Mouse (Mus musculus) left cerebral cortex, adult 8-10 months (tissue): ENCODE measurements around the gene Grik3. TPM values are rescaled to one million over a fixed set of nuclear protein-coding genes. Genes with fewer than 3 reads are reported as not detected.

Experiments
- DNase-seq, 2 experiments: peaks; one replicate each; pipeline ENCODE4 v3.0.0; 2022; ENCODE audit warnings: low spot score in 2 of 2
- microRNA-seq, 2 experiments: library from miRNA; unstranded; fragments of <30 nt; microRNA quantifications; one replicate each; pipeline ENCODE4 v1.2.0; 2022
- total RNA-seq, 4 experiments: library from RNA; stranded (reverse); gene quantifications; 2 replicates each; pipeline ENCODE4 v1.2.4; 2022

The Grik3 gene
- total RNA-seq, 4 experiments from 2014 or later: 48.8 to 58.3 (median 53.5) TPM

DNA sequence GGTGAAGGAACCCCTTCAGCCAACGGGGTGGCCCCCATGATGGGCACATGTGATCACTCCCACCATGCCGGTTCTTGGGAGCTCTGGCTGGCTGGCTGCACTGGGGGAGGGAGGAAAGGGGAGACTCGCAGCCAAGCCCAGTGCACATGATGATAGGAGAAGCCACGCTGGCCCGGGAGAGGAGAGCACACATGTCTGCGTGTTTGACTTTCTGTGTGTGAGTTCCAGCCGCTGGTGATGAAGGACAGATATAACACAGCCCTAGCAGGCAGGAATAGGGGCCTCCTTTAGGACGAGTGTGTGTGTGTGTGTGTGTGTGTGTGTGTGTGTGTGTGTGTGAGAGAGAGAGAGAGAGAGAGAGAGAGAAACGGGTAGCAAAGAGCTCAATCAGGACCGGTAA lies 219.2 kb downstream of the Grik3 start:
- no peak for DNase-seq

DNA sequence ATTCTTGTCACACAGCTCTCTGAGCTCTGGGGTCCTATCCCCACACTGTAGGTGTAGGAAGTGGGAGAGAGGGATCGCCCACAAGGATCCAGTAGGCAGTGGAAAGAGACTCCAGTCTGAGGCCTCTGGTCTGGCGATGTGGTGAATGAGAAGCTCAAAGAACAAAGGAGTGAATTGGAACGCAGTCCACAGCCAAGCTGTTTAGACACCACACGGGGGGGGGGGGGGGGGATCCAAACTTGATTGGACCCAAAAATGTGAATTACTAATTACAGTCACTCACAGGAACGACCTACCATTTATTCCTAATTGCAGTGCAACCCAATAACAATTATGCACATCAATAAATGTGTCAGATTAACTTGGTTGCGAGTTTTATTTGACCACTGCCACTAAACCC lies 227.4 kb downstream of the Grik3 start:
- no peak for DNase-seq

DNA sequence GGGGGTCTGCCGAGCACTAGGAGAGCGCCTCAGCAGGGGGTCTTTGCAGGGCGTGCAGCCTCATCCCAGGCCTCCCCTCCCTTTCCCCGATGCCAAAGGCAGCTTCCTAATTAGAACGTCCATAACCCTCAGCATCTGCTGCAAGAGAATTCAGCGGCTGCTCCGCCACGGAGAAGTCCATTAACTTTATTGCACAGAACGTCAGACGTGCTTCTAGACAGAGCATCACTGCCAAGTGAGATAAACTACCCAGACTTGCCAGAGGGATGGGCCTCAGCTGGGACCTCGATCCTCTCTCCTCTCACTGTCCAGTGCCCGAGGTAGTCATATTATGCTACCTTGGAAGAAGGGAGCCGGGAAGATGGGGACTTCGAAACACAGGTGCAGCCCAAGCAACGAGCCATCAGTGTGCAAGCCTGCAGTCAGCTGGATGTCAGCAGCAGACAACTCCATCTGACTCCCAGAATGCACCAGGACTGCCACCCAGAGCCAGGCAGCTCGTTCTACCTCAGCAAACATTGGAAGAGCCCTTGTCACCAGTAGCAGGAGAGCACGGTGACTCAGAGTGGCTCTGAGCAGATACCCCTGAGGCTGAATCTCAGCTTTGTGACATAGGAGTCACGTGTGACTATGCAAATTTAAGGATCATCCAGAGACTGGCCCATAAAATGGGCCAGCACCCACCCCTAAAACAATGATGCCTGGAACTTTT lies 228.1 kb downstream of the Grik3 start:
- DNase-seq: no peak

DNA sequence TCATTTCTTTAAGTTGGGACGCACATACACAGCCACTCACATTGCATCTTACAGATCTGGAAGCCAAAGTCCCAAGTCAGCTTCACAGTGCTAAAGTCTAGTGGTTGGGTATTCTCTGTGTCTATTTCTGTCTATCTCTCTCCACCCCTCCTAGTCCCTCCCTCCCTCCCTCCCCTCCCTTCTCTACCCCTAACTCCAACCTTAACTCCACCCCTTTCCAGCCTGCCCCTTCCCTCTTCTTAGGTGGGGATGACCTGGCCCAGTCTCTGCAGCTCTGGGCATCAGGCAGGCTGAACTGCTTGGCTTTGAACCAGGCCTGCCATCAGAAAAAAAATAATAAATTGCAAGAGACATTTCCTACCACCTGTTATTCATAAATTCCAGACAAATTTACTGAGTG lies 235.7 kb downstream of the Grik3 start:
- no peak for DNase-seq

DNA sequence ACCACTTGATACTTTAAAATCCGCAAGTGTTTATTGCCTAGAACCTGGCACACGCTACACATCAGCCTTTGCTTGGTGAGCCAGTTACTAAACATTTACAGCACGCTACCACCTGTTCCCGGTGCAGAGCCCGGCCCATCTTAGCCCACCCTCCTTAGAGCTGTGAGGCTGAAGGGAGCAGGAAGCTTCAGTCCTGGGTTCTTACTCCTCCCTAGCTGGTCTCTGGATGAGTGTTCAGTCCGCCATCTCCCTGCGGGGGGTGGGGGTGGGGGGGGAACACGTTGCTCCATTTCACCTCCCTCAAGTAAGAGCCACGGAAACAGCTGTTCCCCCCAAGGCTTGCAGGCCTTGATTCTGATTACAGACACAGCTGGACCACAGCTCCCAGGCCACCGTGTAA lies 236.5 kb downstream of the Grik3 start:
- no peak for DNase-seq

DNA sequence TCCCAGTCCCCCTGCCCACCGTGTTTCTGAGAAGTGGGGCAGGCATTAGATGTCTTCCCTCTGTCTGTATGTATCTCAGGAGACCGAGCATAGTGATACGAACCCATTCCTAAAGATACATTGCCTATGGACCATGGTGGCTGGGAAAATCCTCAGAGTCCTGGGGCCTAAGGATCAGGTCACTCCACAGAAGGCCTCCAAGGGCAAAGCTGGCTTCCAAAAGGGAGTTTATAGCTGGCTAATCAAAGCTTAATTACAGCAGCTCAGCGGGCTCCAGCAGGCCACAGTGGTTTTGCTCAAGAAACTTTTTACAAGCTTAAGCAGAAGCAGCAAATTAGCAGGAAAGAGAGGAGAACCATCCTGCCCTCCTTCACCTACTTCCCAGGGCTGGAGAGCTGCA lies 237.1 kb downstream of the Grik3 start:
- DNase-seq: no peak

DNA sequence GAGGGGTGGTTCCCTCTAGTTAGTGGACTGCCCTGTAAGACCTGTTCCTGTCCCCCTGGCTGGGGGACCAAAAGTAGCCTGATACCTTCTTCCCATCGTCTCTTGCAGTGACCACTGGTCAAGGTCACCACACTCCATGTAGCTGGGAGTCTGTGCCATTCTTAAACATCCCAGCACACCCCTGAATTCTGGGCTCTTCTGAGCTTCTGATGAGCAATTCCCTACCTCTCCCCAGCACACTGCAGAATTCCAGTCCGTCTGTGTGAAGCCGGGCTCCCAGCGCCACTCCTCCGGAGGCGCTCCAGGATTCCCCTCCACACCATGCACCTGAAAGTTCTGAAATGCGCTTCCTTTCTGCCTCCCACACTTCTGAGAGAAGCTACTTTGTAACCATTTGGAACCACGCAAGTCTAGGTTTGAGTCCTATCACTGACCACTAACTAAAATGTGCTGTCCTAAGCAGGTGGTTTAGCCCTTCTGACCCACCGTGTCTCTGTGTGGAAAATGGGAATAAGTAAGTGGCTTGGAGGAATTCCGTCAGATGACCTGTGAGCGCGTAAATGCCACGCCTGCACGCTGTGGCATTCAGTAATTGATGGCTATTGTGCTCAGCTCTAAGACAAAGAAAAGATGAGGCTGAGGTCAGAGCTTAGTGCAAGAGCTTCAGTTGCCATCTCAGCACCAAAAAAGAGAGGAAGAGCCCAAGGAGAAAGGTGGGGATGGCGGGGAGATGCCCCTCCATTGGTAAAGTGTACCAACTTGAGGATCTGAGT lies 237.8 kb downstream of the Grik3 start:
- DNase-seq: no peak

DNA sequence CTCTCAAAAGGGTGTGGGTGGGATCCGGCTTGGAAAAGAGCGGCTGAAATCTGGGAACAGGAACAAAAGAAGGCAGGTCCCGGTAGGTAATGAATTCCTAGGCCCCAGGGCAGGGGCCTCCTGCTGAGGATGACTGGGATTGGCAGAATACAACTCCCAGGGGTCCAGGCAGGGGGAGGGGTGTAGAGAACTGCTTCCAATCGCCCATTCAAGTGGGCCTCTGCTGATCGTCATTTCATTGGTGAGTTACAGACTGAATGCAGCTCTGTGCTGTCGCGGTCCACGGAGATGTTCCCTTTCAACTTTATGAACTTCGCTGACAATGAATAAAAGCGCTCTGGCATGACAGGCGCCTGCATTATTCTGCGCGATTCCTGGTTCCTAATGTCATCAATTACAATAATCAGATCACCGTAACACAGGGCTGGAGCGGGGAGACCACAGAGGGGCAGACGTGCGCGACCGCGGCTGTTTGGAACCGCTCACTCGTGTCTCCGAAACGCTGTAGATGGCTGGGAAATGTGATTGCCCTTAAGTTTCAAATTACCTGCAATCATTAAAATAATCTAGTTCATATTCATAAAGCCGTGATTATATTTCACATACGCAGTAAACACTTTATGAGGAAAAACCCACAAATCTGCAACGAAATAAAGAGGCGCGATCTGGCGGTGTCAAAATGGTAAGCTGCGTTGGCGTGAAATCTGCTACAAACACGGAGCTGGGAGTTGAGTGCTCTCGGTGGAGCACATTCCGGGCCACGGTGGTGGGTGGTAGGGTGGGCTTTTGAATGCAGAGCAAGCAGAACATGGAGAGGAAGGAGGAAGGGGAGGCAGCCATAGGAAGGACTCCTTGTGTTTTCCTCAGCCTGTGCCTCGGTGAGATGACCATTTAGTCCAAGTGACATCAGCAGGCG lies 239.1 kb downstream of the Grik3 start:
- DNase-seq: no peak

DNA sequence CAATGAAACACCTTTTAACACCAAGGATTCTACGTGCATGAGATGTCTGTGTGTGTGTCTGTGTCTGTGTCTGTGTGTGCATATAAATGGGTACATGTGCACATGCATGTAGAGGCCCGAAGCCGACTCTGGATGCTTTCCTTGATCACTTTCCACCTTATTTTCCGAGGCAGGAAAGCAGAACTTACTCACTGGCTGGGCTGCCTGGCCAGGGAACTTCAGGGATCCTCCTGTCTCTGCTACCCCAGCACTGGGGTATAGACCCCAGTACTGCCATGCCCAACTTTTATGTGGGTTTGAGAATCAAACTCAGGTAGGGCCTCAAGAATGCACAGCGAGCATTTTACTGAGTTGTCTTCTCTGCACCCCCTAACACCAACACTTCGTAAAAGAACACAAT lies 240.3 kb downstream of the Grik3 start:
- DNase-seq: no peak

DNA sequence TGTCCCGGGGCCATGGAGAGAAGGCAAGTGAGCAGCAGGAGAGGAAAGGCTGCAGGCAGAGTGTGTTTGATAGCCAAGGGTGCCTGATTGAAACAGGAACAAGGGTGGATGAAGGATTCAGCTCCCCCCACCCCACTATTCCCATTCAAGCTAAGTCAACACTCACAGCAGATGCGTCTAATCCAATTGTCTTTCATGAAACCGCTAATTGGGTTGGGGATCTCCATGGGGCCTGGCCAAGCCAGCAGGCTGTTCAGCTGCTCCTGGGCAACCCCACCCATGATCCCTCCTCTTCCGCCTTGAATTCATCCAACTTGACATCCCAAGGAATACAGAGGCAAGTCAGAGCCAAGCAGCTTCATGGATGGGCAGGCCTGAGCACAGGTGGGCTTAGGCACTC lies 246.3 kb downstream of the Grik3 start:
- DNase-seq: no peak

DNA sequence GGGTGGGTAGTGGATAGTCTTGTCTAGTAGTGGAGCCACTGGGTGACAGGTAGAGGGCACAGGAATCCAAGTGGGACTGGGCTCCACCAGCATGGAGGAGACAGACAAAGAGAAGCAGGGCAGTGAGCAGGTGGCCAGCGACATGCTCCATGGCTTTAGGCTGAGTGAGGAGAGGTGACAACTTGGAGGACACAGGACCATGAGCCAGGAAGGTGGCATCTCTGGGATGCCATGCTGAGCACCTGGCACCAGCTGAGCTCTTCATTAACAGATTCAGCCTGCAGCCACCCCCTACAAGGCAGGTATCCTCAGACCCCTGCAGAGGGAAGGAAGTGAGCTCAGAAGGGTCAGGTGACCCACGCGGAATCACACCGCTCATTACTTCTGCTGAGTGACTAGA lies 248.3 kb downstream of the Grik3 start:
- DNase-seq: no peak

DNA sequence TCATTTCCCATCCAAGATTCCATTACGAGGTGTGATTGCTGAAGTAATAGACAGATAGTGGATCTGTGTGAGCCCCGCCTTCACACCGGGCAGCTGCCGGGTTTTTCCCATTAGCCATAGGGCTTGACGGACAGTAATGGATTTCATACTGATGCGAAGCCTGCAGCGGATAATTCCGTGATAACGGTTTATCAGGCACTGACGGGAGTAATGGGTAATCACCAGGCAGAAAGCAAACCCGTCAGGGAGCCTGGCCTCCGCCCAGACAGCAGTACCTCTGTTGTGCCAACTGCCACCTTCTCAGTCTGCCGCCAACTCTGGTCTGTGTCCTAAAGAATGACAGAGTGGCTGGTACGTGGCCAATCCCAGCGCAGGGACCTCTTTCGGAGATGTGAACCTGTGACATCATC lies 251.7 kb downstream of the Grik3 start:
- no peak for DNase-seq

DNA sequence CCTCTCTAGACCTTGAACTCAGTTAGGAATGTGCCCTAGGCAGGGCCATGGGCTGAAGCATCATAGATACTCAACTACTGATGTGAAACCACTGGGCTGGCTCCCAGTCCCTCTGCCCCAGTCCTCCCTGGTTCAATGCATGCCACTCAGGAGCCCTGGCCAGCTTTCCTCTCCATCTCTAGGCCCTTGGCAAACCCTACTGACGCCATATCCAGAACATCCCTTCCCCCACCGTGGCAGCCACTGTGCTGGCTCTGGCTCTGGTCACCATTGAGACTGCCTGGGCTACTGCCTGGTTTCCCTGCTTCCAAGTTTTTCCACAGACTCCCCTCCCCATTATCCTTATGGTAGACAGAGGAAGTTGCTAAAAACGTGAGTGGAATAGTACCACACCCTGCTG lies 255.4 kb downstream of the Grik3 start:
- DNase-seq: no peak

DNA sequence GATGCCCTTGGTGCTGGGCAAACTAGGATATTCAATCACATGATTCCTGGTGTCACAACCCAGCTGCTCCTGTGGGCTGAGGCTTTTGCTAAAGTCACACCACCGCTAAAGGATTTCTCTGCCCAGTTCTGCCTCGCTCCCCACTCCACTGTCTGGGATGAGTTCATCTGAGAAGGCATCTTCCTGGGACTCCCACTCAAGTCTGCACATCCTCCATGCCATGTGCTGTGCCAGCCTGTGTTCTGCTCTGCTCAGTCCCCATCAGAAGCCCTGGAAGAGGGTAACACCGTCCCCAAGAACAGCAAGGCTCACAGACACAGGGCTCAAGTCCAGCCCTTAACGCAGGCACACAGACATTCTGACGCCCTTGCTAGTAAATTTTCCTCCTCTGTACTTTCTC lies 265.9 kb downstream of the Grik3 start:
- no peak for DNase-seq

DNA sequence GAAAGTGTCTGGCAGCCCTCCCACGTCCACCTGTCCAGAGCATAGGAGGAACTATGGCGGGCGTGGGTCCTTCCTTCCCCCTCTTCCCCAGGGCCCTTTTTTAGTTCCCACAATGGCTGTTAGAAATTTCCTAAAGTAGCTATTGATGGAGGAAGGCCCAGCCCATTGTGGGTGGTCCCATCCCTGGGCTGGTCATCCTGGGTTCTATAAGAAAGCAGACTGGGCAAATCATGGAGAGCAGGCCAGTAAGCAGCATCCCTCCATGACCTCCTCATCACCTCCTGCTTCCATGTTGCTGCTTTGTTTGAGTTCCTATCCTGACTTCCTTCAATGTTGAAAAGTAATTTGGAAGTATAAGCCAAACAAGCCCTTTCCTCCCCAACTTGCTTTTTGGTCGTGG lies 269.8 kb downstream of the Grik3 start:
- DNase-seq: no peak

DNA sequence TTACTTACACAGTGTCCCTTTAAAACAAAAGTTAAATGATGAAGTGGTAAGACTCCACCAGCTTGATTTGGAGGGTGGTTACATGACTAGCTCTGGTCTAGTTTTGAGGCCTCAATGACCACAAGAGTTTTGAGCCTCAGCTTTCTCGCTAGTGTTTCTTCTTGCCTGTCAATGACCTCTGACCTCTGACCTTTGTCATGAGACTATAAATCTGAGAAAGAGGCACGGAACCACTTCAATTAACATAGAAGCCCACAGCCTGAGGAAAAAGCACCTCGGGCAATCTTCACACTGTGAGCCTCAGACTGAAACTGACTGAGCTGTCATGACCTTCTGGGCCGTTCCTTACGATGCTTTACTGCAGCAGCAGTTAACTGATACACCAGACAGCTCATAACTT lies 272.6 kb downstream of the Grik3 start:
- DNase-seq: no peak

Small RNA genes lying within 50 kb of the gene (microRNA-seq; reads per million reads assigned to microRNA genes)
- gene Mir692-2: 0 reads per million in 2 experiments
